Mouse (Mus musculus): Measurements from ENCODE around the gene Slc37a4. TPM values are rescaled to one million over a fixed set of nuclear protein-coding genes. Genes with fewer than 3 reads are reported as not detected.
"Not testable (repeated sequence)": the region's sequence is repeated elsewhere in the genome, so short reads cannot be mapped to it uniquely, and the experiment has no call there.

Slc37a4 gene
- total RNA-seq, 2 experiments from 2014 or later: 24.5 to 31.8 TPM

GRCm38 (mm10) chr9:44398087-44398486 lies 1.4 kb downstream of the Slc37a4 start:
- no peak for DNase-seq (ENCODE audit: low spot score in 2 of 2)

GRCm38 (mm10) chr9:44398551-44398950 lies 1.9 kb downstream of the Slc37a4 start:
- no peak for DNase-seq (ENCODE audit: low spot score in 2 of 2)

DNA sequence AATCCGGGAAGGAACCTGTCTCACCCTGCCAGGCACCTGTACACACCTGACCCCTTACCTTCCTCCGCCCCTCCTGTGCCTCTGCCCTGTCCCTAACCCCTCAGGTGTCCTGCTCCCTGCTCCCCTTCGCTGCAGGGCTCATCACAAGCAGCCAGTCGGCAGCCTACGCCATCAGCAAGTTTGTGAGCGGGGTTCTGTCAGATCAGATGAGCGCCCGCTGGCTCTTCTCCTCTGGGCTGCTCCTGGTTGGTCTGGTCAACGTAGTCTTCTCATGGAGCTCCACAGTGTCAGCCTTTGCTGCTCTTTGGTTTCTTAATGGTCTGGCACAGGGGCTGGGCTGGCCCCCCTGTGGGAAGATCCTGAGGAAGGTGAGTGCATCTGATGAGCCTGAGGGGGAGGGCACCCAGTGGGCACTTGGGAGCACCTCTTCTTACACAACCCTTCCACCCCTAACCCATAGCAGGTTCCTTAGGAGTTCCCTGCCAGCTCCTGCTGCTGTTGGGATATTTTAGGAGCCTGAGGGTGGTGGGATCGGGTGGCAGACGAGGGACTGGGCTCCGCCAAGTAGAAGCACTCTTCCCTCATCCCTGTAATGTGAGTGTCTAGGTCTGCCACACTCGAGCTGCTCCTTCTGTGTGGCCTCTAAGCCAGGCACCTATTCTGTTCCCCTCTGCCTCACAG lies 2.6 kb downstream of the Slc37a4 start:
- no peak for DNase-seq (ENCODE audit: low spot score in 2 of 2)

- DNase-seq (ENCODE audit: low spot score in 2 of 2): no peak
Measured at GRCm38 (mm10) chr9:44399795-44400114, 3.1 kb downstream of the Slc37a4 start.

GRCm38 (mm10) chr9:44401081-44401480 lies 4.4 kb downstream of the Slc37a4 start:
- no peak for DNase-seq (ENCODE audit: low spot score in 2 of 2)

DNA sequence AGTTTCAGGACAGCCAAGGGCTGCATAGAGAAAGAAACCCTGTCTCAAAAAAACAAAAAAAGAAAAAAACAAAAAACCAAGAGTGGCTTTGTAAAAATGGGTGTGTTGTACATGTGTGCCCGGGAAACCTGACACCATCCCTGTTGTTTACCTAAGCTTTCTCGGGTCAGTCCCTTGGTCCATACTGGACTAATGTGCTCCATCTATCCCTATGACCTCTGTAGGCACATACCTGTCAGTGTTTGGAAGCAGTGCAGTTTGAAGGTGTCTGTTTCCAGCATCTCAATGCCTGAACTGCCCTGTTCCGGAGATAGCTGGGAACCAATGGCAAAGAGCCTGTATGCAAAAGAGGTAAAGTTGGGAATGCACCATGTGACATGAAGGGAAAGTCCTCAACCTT lies 8.4 kb downstream of the Slc37a4 start:
- DNase-seq (ENCODE audit: low spot score in 2 of 2): no peak

GRCm38 (mm10) chr9:44406906-44407751 lies 10.5 kb downstream of the Slc37a4 start, which contains the start of the genes Rps25 and Trappc4:
Gene Rps25 (plus strand): TSS chr9:44407139.
Gene Trappc4 (minus strand): TSS chr9:44407600.
- DNase-seq (ENCODE audit: low spot score in 2 of 2): peak; percentile 91

- no peak for DNase-seq (ENCODE audit: low spot score in 2 of 2)
Measured at GRCm38 (mm10) chr9:44407752-44408097, 11.1 kb downstream of the Slc37a4 start.

- not testable (repeated sequence) for DNase-seq (ENCODE audit: low spot score in 2 of 2)
Measured at GRCm38 (mm10) chr9:44408693-44409092, 12.0 kb downstream of the Slc37a4 start.

DNA sequence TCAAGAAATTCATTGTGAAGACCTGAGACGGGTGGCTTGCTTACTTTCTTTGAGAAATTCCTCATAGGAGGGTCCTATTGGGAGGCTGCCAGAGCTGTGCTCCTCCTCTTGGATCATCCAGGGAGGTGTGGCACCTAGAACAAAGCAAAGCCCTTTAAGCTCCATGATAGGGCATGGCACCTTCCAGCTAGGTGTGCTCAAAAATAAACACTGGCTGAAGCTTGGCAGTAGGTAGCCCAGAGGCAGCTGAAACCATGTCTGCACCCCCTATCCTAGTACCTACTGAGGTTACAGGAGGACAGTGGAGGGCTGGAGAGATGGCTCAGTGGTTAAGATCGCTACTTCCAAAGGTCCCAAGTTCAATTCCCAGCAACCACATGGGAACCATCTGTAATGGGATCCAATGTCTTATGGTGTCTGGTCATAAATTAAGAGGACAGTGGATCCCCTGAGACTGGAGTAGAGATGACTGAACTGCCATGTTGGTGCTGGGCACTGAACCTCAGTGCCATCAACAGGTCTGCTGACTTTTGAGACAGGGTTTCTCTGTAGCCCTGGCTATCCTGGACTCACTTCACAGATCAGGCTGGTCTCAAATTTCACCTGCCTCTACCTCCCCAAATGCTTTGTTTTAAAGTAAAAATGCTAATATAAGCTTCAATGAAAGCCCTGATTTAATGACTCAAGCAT lies 14.1 kb downstream of the Slc37a4 start:
- no peak for DNase-seq (ENCODE audit: low spot score in 2 of 2)

- DNase-seq (ENCODE audit: low spot score in 2 of 2): no peak
Measured at GRCm38 (mm10) chr9:44411601-44412130, 15.0 kb downstream of the Slc37a4 start.

DNA sequence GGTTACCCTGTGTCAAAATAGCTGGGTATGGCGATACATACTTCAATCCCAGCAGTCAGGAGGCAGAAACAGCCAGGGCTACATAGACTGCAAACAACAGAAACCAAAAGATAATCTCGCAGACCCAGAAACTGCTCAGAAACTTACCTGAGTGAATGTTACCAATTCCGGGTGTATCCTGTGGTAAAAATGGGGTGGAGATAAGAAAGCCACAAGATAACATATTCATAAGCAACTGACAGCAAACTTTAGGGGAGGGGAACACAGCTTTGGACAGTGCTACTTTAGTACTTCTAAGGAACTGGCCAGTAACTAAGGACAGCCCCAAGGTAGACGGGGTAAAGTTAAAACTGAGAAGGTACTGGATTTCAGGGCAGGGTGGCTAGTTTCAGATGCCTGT lies 15.7 kb downstream of the Slc37a4 start:
- DNase-seq (ENCODE audit: low spot score in 2 of 2): no peak

DNA sequence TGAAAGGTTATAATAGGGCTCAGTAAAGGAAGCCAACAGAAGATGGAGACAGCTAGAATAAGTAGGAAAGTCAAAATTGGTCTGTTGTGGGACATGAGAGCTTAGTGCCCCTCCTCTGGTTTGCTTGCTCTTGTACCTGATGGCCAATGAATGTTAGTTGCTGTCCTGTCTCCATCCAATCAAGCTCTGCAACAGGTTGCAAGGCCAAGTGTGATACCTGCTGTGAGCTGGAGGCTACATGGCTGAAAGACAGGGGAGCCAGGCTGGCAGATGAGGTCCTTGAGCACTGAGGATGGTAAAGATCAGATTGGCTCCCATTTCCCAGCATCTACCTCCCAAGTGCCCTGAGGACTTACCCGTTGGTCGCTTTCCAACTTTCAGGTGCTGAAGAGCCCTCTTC lies 16.1 kb downstream of the Slc37a4 start:
- no peak for DNase-seq (ENCODE audit: low spot score in 2 of 2)

- no peak for DNase-seq (ENCODE audit: low spot score in 2 of 2)
Measured at GRCm38 (mm10) chr9:44417156-44417891, 20.7 kb downstream of the Slc37a4 start.

GRCm38 (mm10) chr9:44417892-44418363 lies 21.3 kb downstream of the Slc37a4 start:
- DNase-seq (ENCODE audit: low spot score in 2 of 2): peak; percentile 97

GRCm38 (mm10) chr9:44418519-44419385 lies 22.1 kb downstream of the Slc37a4 start, which contains the start of gene Ccdc84:
Gene Ccdc84 (minus strand): TSS chr9:44418569.
- DNase-seq (ENCODE audit: low spot score in 2 of 2): no peak

DNA sequence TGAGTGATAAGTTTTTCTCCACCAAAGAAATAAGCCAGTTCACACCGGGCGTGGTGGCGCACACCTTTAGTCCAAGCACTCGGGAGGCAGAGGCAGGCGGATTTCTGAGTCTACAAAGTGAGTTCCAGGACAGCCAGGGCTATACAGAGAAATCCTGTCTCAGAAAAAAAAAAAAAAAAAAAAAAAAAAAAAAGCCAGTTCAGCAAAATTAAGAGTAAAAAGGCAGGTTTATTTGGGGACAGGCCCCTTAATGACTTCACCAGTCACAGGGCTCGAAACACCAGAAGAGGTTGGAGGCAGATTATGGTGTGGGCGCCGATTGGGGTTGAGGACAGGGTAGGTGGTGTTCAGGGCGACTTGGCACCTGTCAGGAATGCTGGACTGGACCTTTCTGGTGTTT lies 23.1 kb downstream of the Slc37a4 start:
- not testable (repeated sequence) for DNase-seq (ENCODE audit: low spot score in 2 of 2)

GRCm38 (mm10) chr9:44420280-44420898 lies 23.7 kb downstream of the Slc37a4 start:
- DNase-seq (ENCODE audit: low spot score in 2 of 2): no peak

GRCm38 (mm10) chr9:44423576-44423975 lies 26.9 kb downstream of the Slc37a4 start:
- DNase-seq (ENCODE audit: low spot score in 2 of 2): no peak
